Mouse (Mus musculus) spleen, adult 2 months (tissue): ENCODE results near the gene Elmsan1. TPM values are rescaled to one million over a fixed set of nuclear protein-coding genes. Genes with fewer than 3 reads are reported as not detected.

ENCODE experiments used
- DNase-seq, 2 experiments: peaks; one replicate each; pipeline versions ENCODE4 v3.0.0 to v3.0.0-alpha.2; 2012 to 2021; ENCODE audit warnings: low spot score in 2 of 2, low read depth in 1 of 2
- H3K27ac ChIP-seq: fragments of 200-500 bp; 2 replicates; pipeline ENCODE4 v1.5.1; 2012; ENCODE audit warnings: low read length, inconsistent platforms; ENCODE audit not compliant: insufficient read depth
- H3K27me3 ChIP-seq: fragments of 200-500 bp; 2 replicates; pipeline ENCODE4 v1.6.1; 2012; ENCODE audit warnings: mild to moderate bottlenecking, moderate library complexity, low read length, inconsistent platforms; ENCODE audit not compliant: control insufficient read depth, insufficient read depth
- H3K36me3 ChIP-seq: fragments of 200-500 bp; 2 replicates; pipeline ENCODE4 v1.6.1; 2012; ENCODE audit warnings: mild to moderate bottlenecking, low read length, inconsistent platforms; ENCODE audit not compliant: control insufficient read depth, insufficient read depth
- H3K4me1 ChIP-seq: fragments of 200-500 bp; 2 replicates; pipeline ENCODE4 v1.6.1; 2011; ENCODE audit warnings: inconsistent platforms; ENCODE audit not compliant: control insufficient read depth, insufficient read depth, insufficient read length
- H3K4me3 ChIP-seq: fragments of 200-500 bp; 2 replicates; pipeline ENCODE4 v1.5.1; 2011; ENCODE audit warnings: mild to moderate bottlenecking, inconsistent platforms; ENCODE audit not compliant: insufficient read depth, insufficient read length; ENCODE audit errors: extremely low read depth
- CTCF ChIP-seq: fragments of 200-500 bp; IDR thresholded peaks from 2 replicates; pipeline ENCODE4 v1.5.1; 2011; ENCODE audit warnings: mild to moderate bottlenecking, inconsistent platforms; ENCODE audit not compliant: insufficient read depth, insufficient read length, insufficient replicate concordance; ENCODE audit errors: extremely low read depth
- POLR2A ChIP-seq: fragments of 200-500 bp; IDR thresholded peaks from 2 replicates; pipeline ENCODE4 v1.6.1; 2011; ENCODE audit warnings: low read depth, low read length, inconsistent platforms
- WGBS: fragments of 180-500 bp; shearing (Covaris S2); methylation state at CpG from one replicate; pipeline ENCODE4 v1.1.7; 2018; 5-methylcytosine and 5-hydroxymethylcytosine counted together
- polyA plus RNA-seq: library from polyadenylated mRNA; depleted of rRNA; stranded (reverse); fragments of >200 nt; gene quantifications from 2 replicates; pipeline ENCODE4 v1.2.3, GENCODE M21; 2012

Elmsan1 gene
- polyA plus RNA-seq, 1 experiment, result 30.6 TPM

- no peak overlapping the region for H3K27ac ChIP-seq
- H3K4me3 ChIP-seq, result no peak overlapping the region
- no peak for DNase-seq
- peaks cover 10% of the 10 kb centered on the region; the same call in 1 of the 2 replicates for H3K4me1 ChIP-seq
- H3K27me3 ChIP-seq, result no peaks in the 10 kb centered on the region
- no peak for TF ChIP-seq POLR2A
- TF ChIP-seq CTCF, result no peak
- WGBS, result 92% methylated on average over 11 of the region's 11 CpGs
- peaks cover 4% of the 10 kb centered on the region; the same call in 1 of the 2 replicates for H3K36me3 ChIP-seq
Observed at GRCm38 (mm10) chr12:84215758-84216440, 2.8 kb downstream of the Elmsan1 start.

DNA sequence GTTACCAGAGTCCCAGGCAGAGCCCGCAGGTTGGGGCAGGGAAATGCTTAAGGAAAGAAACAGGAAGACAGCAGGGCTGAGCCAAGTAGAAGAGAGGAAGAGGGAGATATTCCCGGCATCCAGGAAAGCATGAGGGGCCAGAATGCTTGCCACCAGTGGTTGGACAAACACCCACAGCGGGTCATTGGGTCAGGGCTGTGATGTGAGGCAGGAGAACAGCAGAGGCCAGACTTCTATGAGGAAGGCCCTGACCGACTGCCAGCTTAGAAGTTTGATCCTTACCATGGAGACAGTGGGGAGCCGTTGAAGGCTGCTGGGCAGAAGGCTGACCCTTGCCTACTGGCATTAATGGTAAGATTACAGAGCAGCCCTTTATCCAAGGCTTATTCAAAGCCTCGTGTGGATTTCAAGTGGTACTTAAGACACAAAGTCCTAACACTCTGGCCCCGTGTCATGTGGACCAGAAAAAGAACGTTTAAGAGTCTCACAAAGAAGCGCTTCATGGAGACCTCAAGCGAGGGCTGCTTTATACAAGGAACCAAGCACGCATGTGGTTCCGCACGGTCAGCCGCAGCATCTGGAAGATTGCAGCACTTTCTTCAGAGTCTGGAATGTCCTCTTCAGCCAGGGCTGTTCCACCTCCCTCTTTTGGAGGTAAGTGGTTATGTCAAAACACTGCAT, 4.0 kb downstream of the Elmsan1 start:
- Histone ChIP-seq H3K4me1 (peaks cover 19% of the 10 kb centered on the region; the same call in 1 of the 2 replicates), H3K27ac (no peak overlapping the region; the same call in 1 of the 2 replicates), H3K4me3 (no peak overlapping the region), H3K36me3 (peaks cover 4% of the 10 kb centered on the region; the same call in 1 of the 2 replicates), H3K27me3 (no peaks in the 10 kb centered on the region)
- TF ChIP-seq POLR2A (no peak), CTCF (no peak)
- DNase-seq, result no peak
- 85% methylated on average over 14 of the region's 14 CpGs for WGBS

- H3K27ac ChIP-seq, result no peak overlapping the region
- peaks cover 41% of the 10 kb centered on the region for H3K4me1 ChIP-seq
- WGBS, result 85% methylated on average over 4 of the region's 4 CpGs
- TF ChIP-seq POLR2A (no peak), CTCF (no peak)
- no peaks in the 10 kb centered on the region for H3K27me3 ChIP-seq
- H3K36me3 ChIP-seq, result peaks cover 4% of the 10 kb centered on the region; the same call in 1 of the 2 replicates
- no peak overlapping the region for H3K4me3 ChIP-seq
- no peak for DNase-seq
Observed at GRCm38 (mm10) chr12:84212297-84212696, 6.4 kb downstream of the Elmsan1 start.

- no peak overlapping the region for H3K27ac ChIP-seq
- DNase-seq, result no peak
- H3K4me1 ChIP-seq, result peaks cover 40% of the 10 kb centered on the region
- TF ChIP-seq POLR2A (no peak), CTCF (no peak)
- H3K36me3 ChIP-seq, result peaks cover 4% of the 10 kb centered on the region; the same call in 1 of the 2 replicates
- no peaks in the 10 kb centered on the region for H3K27me3 ChIP-seq
- 79% methylated on average over 9 of the region's 9 CpGs for WGBS
- H3K4me3 ChIP-seq, result no peak overlapping the region
Observed at GRCm38 (mm10) chr12:84211021-84211538, 7.6 kb downstream of the Elmsan1 start.

GRCm38 (mm10) chr12:84210288-84210687, 8.4 kb downstream of the Elmsan1 start:
- no peak for DNase-seq
- Histone ChIP-seq H3K4me1 (peaks cover 45% of the 10 kb centered on the region), H3K4me3 (no peak overlapping the region), H3K27ac (no peak overlapping the region), H3K36me3 (peaks cover 4% of the 10 kb centered on the region; the same call in 1 of the 2 replicates), H3K27me3 (no peaks in the 10 kb centered on the region)
- no peak for TF ChIP-seq CTCF
- no peak for TF ChIP-seq POLR2A
- WGBS, result 90% methylated on average over 11 of the region's 11 CpGs

DNA sequence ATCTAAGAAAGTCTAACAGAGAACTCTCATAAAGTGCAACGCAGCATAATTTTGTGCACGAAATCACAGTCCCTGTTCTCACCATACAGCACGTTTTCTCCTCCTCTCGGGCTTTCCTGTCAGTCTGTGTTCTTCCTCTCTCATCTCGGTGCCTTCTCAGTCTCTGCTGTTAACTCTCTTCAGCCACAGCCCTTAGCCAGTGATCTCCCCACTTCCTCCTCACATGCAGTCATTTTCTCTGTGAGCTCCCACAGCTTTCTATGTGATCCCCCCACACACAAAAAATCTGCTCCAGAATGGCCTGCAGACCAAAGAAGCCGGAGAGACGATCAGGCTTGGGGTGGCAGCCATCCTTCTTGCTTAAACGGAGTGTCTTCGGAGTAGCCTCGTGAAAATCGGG, 9.6 kb downstream of the Elmsan1 start:
- TF ChIP-seq POLR2A (no peak), CTCF (no peak)
- 44% methylated on average over 11 of the region's 11 CpGs for WGBS
- Histone ChIP-seq H3K36me3 (no peaks in the 10 kb centered on the region), H3K27me3 (no peaks in the 10 kb centered on the region), H3K4me1 (peaks cover 55% of the 10 kb centered on the region), H3K4me3 (no peak overlapping the region), H3K27ac (peak overlapping the region; percentile 58)
- no peak for DNase-seq

DNA sequence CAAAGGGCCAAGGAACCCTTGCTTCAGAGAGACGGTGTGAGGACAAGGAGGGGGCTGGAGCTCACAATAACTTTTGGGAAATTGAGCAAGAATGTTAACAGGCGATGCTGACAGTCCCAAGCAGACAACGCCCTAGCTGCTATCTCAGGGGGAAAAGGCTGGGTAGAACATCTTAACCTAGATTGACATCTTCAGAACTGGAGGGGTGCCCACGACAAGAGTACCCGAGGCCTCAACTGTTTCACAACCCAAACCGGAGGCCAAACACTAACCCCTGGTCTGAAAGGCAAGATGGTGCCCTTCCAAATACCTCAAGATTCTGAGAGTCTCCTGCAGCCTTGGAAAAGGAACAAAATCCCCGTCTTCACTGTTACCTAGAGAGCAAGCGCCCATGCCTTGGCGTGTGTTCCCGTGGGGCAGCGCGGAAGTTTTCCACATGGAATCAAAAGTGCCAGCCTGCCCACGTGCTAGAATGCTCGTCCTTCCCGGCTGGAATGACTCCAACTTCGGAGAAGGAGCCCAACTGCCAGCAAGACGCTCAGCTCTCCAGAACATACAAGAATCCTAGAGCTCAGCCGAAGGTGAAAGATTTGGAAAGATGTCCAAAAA, 11.4 kb downstream of the Elmsan1 start:
- 72% methylated on average over 18 of the region's 18 CpGs for WGBS
- peak overlapping the region; percentile 31; the same call in 1 of the 2 replicates for H3K4me3 ChIP-seq
- no peak for TF ChIP-seq POLR2A
- peak overlapping the region; percentile 84 for H3K27ac ChIP-seq
- no peaks in the 10 kb centered on the region for H3K27me3 ChIP-seq
- no peak for DNase-seq
- peaks cover 72% of the 10 kb centered on the region for H3K4me1 ChIP-seq
- no peaks in the 10 kb centered on the region for H3K36me3 ChIP-seq
